Mouse (Mus musculus) right cerebral cortex, postnatal 14 days (tissue): Measurements from ENCODE around the gene Tsc1.

Source experiments
- DNase-seq: peaks from one replicate; pipeline ENCODE4 v3.0.0; 2022

Tsc1 gene

GRCm38 (mm10) chr2:28616358-28616757, 24.7 kb upstream of the Tsc1 start:
- no peak for DNase-seq

- DNase-seq: no peak
These were observed 24.2 kb upstream of the Tsc1 start for GRCm38 (mm10) chr2:28616874-28617273.

GRCm38 (mm10) chr2:28617498-28618486, 23.2 kb upstream of the Tsc1 start:
- DNase-seq: no peak

- DNase-seq: no peak
These were observed 22.2 kb upstream of the Tsc1 start for GRCm38 (mm10) chr2:28618777-28619336.

- DNase-seq: no peak
These were observed 21.7 kb upstream of the Tsc1 start for GRCm38 (mm10) chr2:28619369-28619768.

- no peak for DNase-seq
These were observed 20.5 kb upstream of the Tsc1 start for GRCm38 (mm10) chr2:28620522-28620921.

GRCm38 (mm10) chr2:28621111-28621510, 19.9 kb upstream of the Tsc1 start:
- DNase-seq: no peak

- no peak for DNase-seq
These were observed 19.3 kb upstream of the Tsc1 start, which contains the start of gene Gfi1b for GRCm38 (mm10) chr2:28621664-28622171. Gene Gfi1b (minus strand): TSS chr2:28621982.

- no peak for DNase-seq
These were observed 18.4 kb upstream of the Tsc1 start for GRCm38 (mm10) chr2:28622521-28623124.

GRCm38 (mm10) chr2:28624870-28625269, 16.2 kb upstream of the Tsc1 start:
- DNase-seq: no peak

- no peak for DNase-seq
These were observed 15.0 kb upstream of the Tsc1 start for GRCm38 (mm10) chr2:28626038-28626437.

- no peak for DNase-seq
These were observed 13.0 kb upstream of the Tsc1 start for GRCm38 (mm10) chr2:28628053-28628452.

GRCm38 (mm10) chr2:28629911-28630381, 11.1 kb upstream of the Tsc1 start:
- no peak for DNase-seq

GRCm38 (mm10) chr2:28632626-28633025, 8.4 kb upstream of the Tsc1 start:
- DNase-seq: no peak

- DNase-seq: no peak
These were observed 7.9 kb upstream of the Tsc1 start for GRCm38 (mm10) chr2:28633136-28633535.

- DNase-seq: no peak
These were observed 5.8 kb upstream of the Tsc1 start for GRCm38 (mm10) chr2:28635199-28635598.

- DNase-seq: no peak
These were observed 3.8 kb upstream of the Tsc1 start for GRCm38 (mm10) chr2:28637106-28637845.

- no peak for DNase-seq
These were observed 2.7 kb upstream of the Tsc1 start for GRCm38 (mm10) chr2:28638352-28638751.

- no peak for DNase-seq
These were observed 2.1 kb upstream of the Tsc1 start for GRCm38 (mm10) chr2:28638886-28639285.

GRCm38 (mm10) chr2:28639794-28640193, 1.2 kb upstream of the Tsc1 start:
- DNase-seq: peak; percentile 35

GRCm38 (mm10) chr2:28641435-28641941, 460 bp downstream of the Tsc1 start:
- peak; percentile 31 for DNase-seq

GRCm38 (mm10) chr2:28643081-28643480, 2.1 kb downstream of the Tsc1 start:
- DNase-seq: no peak
